ENCODE assay signal across 8 mouse cellular contexts in the genomic region with DNA sequence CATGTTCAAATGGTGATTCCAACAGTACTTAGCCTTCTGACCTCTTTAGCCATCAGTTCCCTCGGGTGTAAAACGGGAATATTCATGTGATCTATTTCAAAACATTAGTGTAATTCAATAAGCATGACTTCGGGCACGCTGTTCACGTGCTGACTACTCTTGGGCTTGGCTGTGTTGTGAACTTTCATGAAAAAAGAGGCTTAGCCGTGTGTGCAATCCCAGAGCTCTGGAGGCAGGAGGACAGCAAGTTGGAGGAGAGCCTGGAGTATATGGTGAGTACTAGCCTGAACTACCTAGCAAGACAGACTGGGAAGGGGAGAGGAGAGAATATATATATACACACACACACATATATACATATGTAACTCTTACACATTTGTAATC. TPM values are rescaled to one million over a fixed set of nuclear protein-coding genes. Genes with fewer than 3 reads are reported as not detected.
DNase-seq lines count a peak whose midpoint lies in the region; ATAC-seq and TF ChIP-seq lines count a peak whose summit lies in the region.

No protein-coding gene starts in this region.

- DNase-seq in lung, embryonic 14.5 days = no peak
- no peak for DNase-seq in lung, postnatal 25 days (ENCODE audit: low spot score)
- DNase-seq in embryonic facial prominence, embryonic 14.5 days (ENCODE audit: low spot score) = no peak
- no peak for DNase-seq in layer of hippocampus, adult 8-10 months (ENCODE audit: low spot score in 2 of 2)
- no peak for DNase-seq in right cerebral cortex, adult 18-20 months
- no peak for DNase-seq in layer of hippocampus, adult 18-20 months (ENCODE audit: low spot score in 2 of 2)

- H3K4me1 ChIP-seq in lung, embryonic 14.5 days (ENCODE audit: insufficient read depth) = no peaks in the 10 kb centered on the region
- peaks cover 7% of the 10 kb centered on the region for H3K4me1 ChIP-seq in embryonic facial prominence, embryonic 14.5 days (ENCODE audit: control insufficient read depth, insufficient read depth, low read length)
- H3K4me1 ChIP-seq in limb, embryonic 12.5 days (replicated peaks) = peaks cover 13% of the 10 kb centered on the region
- H3K4me1 ChIP-seq in neural tube, embryonic 14.5 days (ENCODE audit: control insufficient read depth, insufficient read depth, low read length) = peaks cover 14% of the 10 kb centered on the region

- peak; percentile 38; the same call in 1 of the 2 replicates for ATAC-seq in lung, embryonic 14.5 days (ENCODE audit: insufficient read depth)
- ATAC-seq in embryonic facial prominence, embryonic 14.5 days (ENCODE audit: low read depth) = peak; percentile 32
- ATAC-seq in limb, embryonic 12.5 days (ENCODE audit: insufficient number of reproducible peaks, insufficient read depth, low FRiP score, low TSS enrichment, low read depth) = peak; percentile 18; the same call in 1 of the 2 replicates
- ATAC-seq in neural tube, embryonic 14.5 days (ENCODE audit: low read depth) = peak; percentile 16

- peak overlapping the region; percentile 30; the same call in 1 of the 2 replicates for H3K27ac ChIP-seq in lung, embryonic 14.5 days (ENCODE audit: low read depth)
- peak overlapping the region; percentile 39; the same call in 1 of the 2 replicates for H3K27ac ChIP-seq in embryonic facial prominence, embryonic 14.5 days (replicated peaks; ENCODE audit: low read depth, low read length)
- H3K27ac ChIP-seq in limb, embryonic 12.5 days = 0 out of 2 replicates have a peak overlapping the region, but pooled peaks have one; percentile 8
- no peak overlapping the region for H3K27ac ChIP-seq in neural tube, embryonic 14.5 days (ENCODE audit: low read depth, low read length)

- H3K27me3 ChIP-seq in lung, embryonic 14.5 days (ENCODE audit: insufficient read depth, low read length) = no peaks in the 10 kb centered on the region
- H3K27me3 ChIP-seq in embryonic facial prominence, embryonic 14.5 days (replicated peaks; ENCODE audit: control insufficient read depth, insufficient read depth, low read length) = no peaks in the 10 kb centered on the region
- H3K27me3 ChIP-seq in limb, embryonic 12.5 days = no peaks in the 10 kb centered on the region
- H3K27me3 ChIP-seq in neural tube, embryonic 14.5 days (ENCODE audit: control insufficient read depth, insufficient read depth, low read length) = no peaks in the 10 kb centered on the region

- peak overlapping the region; percentile 32 for H3K9ac ChIP-seq in lung, embryonic 14.5 days
- H3K9ac ChIP-seq in embryonic facial prominence, embryonic 14.5 days (ENCODE audit: low read depth, low read length) = peak overlapping the region; percentile 44; the same call in 1 of the 2 replicates
- 0 out of 2 replicates have a peak overlapping the region, but pooled peaks have one; percentile 34 for H3K9ac ChIP-seq in limb, embryonic 12.5 days (replicated peaks)
- H3K9ac ChIP-seq in neural tube, embryonic 14.5 days (replicated peaks; ENCODE audit: low read depth, low read length) = no peak overlapping the region

- peak overlapping the region; percentile 44 for H3K4me2 ChIP-seq in lung, embryonic 14.5 days
- H3K4me2 ChIP-seq in embryonic facial prominence, embryonic 14.5 days (ENCODE audit: low read depth, low read length) = peak overlapping the region; percentile 51
- peak overlapping the region; percentile 39 for H3K4me2 ChIP-seq in limb, embryonic 12.5 days
- peak overlapping the region; percentile 17; the same call in 1 of the 2 replicates for H3K4me2 ChIP-seq in neural tube, embryonic 14.5 days (ENCODE audit: low read depth, low read length)

- H3K4me3 ChIP-seq in lung, embryonic 14.5 days (ENCODE audit: low read depth, low read length) = peak overlapping the region; percentile 99
- peak overlapping the region; percentile 99; the same call in 1 of the 2 replicates for H3K4me3 ChIP-seq in embryonic facial prominence, embryonic 14.5 days (ENCODE audit: low read depth, low read length)
- H3K4me3 ChIP-seq in limb, embryonic 12.5 days (replicated peaks) = 0 out of 2 replicates have a peak overlapping the region, but pooled peaks have one; percentile 97
- no peak overlapping the region for H3K4me3 ChIP-seq in neural tube, embryonic 14.5 days (ENCODE audit: low read depth, low read length)

- 28% methylated on average over 6 of the region's 6 CpGs for WGBS in lung, embryonic 14.5 days
- 10% methylated on average over 6 of the region's 6 CpGs for WGBS in embryonic facial prominence, embryonic 14.5 days
- 36% methylated on average over 6 of the region's 6 CpGs for WGBS in limb, embryonic 12.5 days
- 37% methylated on average over 6 of the region's 6 CpGs for WGBS in neural tube, embryonic 14.5 days

- TF ChIP-seq CTCF in lung, embryonic 14.5 days (IDR thresholded peaks at IDR 0.05; ENCODE audit: low read depth) = no peak

- no peaks in the 10 kb centered on the region for H3K9me3 ChIP-seq in lung, embryonic 14.5 days (ENCODE audit: low read depth, low read length)
- no peaks in the 10 kb centered on the region for H3K9me3 ChIP-seq in embryonic facial prominence, embryonic 14.5 days (ENCODE audit: control insufficient read depth, low read length)
- H3K9me3 ChIP-seq in limb, embryonic 12.5 days = no peaks in the 10 kb centered on the region
- H3K9me3 ChIP-seq in neural tube, embryonic 14.5 days (ENCODE audit: control insufficient read depth, low read length) = peaks cover 3% of the 10 kb centered on the region; the same call in 1 of the 2 replicates

- peaks cover 36% of the 10 kb centered on the region for H3K36me3 ChIP-seq in lung, embryonic 14.5 days (ENCODE audit: insufficient read depth)
- peaks cover 37% of the 10 kb centered on the region for H3K36me3 ChIP-seq in embryonic facial prominence, embryonic 14.5 days (ENCODE audit: control insufficient read depth, insufficient read depth, low read length)
- peaks cover 34% of the 10 kb centered on the region for H3K36me3 ChIP-seq in limb, embryonic 12.5 days
- H3K36me3 ChIP-seq in neural tube, embryonic 14.5 days (ENCODE audit: control insufficient read depth, insufficient read depth, low read length) = peaks cover 24% of the 10 kb centered on the region

RNA-seq across cellular contexts. Expression of gene Rps3a1, which starts 0.4 kb away (rescaled TPM):
- polyA plus RNA-seq in lung, embryonic 14.5 days (2014; fragmentation: Nextera tagmentation; extraction: Ambion mirVana) = 1,473 and 1,526 TPM in 2 replicates
- 1,488 and 1,507 TPM in 2 replicates for polyA plus RNA-seq in embryonic facial prominence, embryonic 14.5 days (2014; fragmentation: Nextera tagmentation; extraction: Ambion mirVana)
- 1,233 and 1,304 TPM in 2 replicates for polyA plus RNA-seq in limb, embryonic 12.5 days (2016; fragmentation: Nextera tagmentation; extraction: Ambion mirVana)
- polyA plus RNA-seq in neural tube, embryonic 14.5 days (2014; fragmentation: Nextera tagmentation; extraction: Ambion mirVana) = 560 and 650 TPM in 2 replicates
- total RNA-seq in layer of hippocampus, adult 8-10 months (2022) = 100 to 1,000 TPM; 396 to 524 (median 465) TPM
- 100 to 1,000 TPM; 445 to 459 TPM for total RNA-seq in layer of hippocampus, adult 18-20 months (2021)
